Mouse (Mus musculus) ZHBTc4 (cell line): ENCODE measurements around the gene Gm7735.
"Not testable (repeated sequence)": the region's sequence is repeated elsewhere in the genome, so short reads cannot be mapped to it uniquely, and the experiment has no call there.

Experiments used
- DNase-seq: peaks from one replicate; pipeline ENCODE4 v3.0.0-alpha.2; 2011; ENCODE audit warnings: low read depth, low spot score

Gene Gm7735

DNA sequence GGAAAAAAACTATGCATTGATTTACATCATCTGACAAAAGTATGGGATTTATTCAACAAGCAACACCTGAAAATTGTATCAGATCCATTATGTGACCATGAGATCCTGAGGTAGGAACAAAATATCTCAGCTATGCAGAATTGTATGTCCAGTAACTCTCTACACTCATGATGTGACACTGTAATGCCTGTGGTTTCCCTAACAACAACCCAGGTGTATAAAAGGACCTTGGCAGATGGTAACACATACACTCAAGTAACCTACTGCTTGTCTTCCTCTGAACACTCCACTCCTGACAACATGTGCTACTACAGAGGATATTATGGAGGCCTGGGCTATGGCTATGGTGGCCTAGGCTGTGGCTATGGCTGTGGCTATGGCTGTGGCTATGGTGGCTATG lies at the start of gene Gm7735:
TSS of gene Gm7735 (plus strand) at position 301 of the 400 bp plus-strand sequence.
- DNase-seq = not testable (repeated sequence)

DNA sequence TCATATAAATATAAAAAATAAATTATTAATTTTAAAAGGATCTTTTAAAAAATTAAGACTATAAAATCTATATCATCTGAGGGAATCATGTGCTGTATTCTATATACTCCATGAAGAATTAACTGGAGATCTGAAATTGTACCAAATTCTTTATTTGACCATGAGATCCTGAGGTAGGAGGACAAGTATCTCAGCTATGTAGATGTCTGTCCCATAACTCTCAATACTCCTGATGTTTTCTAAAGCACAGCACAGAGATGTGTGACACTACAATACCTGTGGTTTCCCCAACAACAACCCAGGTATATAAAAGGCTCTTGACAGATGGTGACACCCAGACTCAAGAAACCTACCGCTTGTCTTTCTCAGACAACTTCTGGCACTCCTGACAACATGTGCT lies 28.7 kb upstream of the Gm7735 start, which contains the start of gene Gm6358:
TSS of gene Gm6358 (plus strand) at position 301 of the 400 bp plus-strand sequence.
- no peak for DNase-seq

DNA sequence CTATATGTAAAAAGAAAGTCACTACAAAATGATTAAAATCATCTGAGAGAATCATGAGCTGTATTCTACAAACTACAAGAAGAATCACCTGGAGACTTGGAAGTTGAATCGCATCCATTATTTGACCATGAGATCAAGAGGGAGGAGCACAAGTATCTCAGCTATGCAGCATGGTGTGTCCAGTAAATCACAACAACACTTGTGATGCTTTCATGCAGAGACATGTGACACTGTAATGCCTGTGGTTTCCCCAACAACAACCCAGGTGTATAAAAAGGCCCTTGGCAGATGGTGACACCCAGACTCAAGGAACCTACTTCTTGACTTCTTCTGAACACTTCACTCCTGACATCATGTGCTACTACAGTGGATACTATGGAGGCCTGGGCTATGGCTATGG lies 18.5 kb upstream of the Gm7735 start, which contains the start of gene Gm10061:
TSS of gene Gm10061 (plus strand) at position 301 of the 400 bp plus-strand sequence.
- no peak for DNase-seq

DNA sequence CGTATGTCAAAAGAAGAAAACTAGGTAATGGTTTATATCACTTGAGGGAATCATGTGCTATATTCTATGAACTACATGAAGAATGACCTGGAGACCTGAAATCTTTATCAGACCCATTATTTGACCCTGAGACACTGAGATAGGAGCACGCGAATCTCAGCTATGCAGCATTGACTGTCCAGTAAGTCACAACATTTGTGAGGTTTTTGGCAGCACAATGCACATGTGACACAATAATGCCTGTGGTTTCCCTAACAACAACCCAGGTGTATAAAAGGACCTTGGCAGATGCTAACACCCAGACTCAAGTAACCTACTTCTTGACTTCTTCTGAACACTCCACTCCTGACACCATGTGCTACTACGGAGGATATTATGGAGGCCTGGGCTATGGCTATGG lies 11.6 kb upstream of the Gm7735 start, which contains the start of gene Gm9789:
TSS of gene Gm9789 (plus strand) at position 301 of the 400 bp plus-strand sequence.
- no peak for DNase-seq

DNA sequence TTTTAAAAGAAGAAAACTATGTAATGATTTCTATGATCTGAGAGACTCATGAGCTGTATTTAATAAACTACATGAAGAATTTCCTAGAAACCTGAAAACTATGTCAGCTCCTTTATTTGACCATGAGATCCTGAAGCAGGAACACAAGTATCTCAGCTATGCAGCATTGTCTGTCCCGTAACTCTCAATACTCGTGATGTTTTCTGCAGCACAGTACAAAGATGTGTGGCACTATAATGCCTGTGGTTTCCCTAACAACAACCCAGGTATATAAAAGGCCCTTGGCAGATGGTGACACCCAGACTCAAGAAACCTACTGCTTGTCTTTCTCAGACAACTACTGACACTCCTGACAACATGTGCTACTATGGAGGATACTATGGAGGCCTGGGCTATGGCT lies 5.1 kb downstream of the Gm7735 start, which contains the start of gene 1110057P08Rik:
TSS of gene 1110057P08Rik (plus strand) at position 301 of the 400 bp plus-strand sequence.
- no peak for DNase-seq

DNA sequence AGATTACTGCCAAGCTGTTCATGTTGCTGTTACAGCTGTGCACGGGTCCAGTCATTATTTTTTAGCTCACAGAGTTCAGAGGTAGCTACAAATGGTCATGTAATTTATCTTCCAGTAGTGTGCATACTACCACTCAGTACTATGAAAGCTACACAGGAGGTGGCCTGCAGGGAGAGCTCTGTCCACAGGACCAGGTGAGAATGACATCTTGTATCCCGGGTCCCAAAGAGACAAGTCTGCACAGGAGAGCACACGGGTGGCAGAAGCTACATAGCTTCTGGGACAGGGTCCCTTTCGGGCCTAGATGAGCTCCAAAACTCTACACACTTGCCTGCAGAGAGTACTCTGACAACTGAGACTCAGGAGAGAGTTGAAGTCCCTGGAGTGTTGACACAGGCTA lies 19.3 kb downstream of the Gm7735 start:
- peak; percentile 67 for DNase-seq

DNA sequence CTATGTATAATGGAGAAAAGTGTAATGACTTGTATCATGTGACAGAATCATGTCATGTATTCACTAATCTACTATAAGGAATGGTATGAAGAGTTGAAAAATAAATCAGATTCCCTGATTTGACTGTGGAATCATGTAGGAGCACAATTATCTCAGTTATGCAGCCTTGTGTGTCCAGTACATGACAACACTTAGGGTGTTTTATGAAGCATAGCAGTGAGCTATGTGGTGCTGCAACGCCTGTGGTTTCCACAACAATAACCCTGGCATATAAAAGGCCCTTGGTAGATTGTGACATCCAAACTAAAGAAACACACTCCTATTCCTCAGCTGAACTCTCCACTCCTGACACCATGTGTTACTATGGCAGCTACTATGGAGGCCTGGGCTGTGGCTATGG lies 36.3 kb downstream of the Gm7735 start, which contains the start of gene Krtap20-2:
TSS of gene Krtap20-2 (plus strand) at position 301 of the 400 bp plus-strand sequence.
- DNase-seq = no peak
